Mouse (Mus musculus): ENCODE results near the gene Litaf.

The Litaf gene

GRCm38 (mm10) chr16:11066833-11067191, 855 bp upstream of the Litaf start:
- in situ Hi-C loops (cut with MboI, MseI), result no loop called here

GRCm38 (mm10) chr16:11065431-11065830, 526 bp downstream of the Litaf start:
- in situ Hi-C loops (cut with MboI, MseI), result no loop called here

- in situ Hi-C loops (cut with MboI, MseI), result no loop called here
Measured at GRCm38 (mm10) chr16:11064742-11065141, 1.2 kb downstream of the Litaf start.

GRCm38 (mm10) chr16:11064341-11064740, 1.6 kb downstream of the Litaf start:
- in situ Hi-C loops (cut with MboI, MseI), result no loop called here

- in situ Hi-C loops (cut with MboI, MseI), result no loop called here
Measured at GRCm38 (mm10) chr16:11062794-11063721, 2.9 kb downstream of the Litaf start.

GRCm38 (mm10) chr16:11060645-11061044, 5.3 kb downstream of the Litaf start, which contains the start of gene Snn:
Snn (plus strand) TSS chr16:11060945.
- in situ Hi-C loops (cut with MboI, MseI), result no loop called here

- in situ Hi-C loops (cut with MboI, MseI), result no loop called here
Measured at GRCm38 (mm10) chr16:11055916-11056315, 10.0 kb downstream of the Litaf start.

GRCm38 (mm10) chr16:11054871-11055270, 11.1 kb downstream of the Litaf start:
- in situ Hi-C loops (cut with MboI, MseI), result no loop called here

GRCm38 (mm10) chr16:11054409-11054808, 11.5 kb downstream of the Litaf start:
- in situ Hi-C loops (cut with MboI, MseI), result no loop called here

- in situ Hi-C loops (cut with MboI, MseI), result no loop called here
Measured at GRCm38 (mm10) chr16:11051134-11051533, 14.8 kb downstream of the Litaf start.

GRCm38 (mm10) chr16:11050226-11050625, 15.7 kb downstream of the Litaf start:
- in situ Hi-C loops (cut with MboI, MseI), result no loop called here

- in situ Hi-C loops (cut with MboI, MseI), result no loop called here
Measured at GRCm38 (mm10) chr16:11047130-11047529, 18.8 kb downstream of the Litaf start.

GRCm38 (mm10) chr16:11046437-11046836, 19.5 kb downstream of the Litaf start:
- in situ Hi-C loops (cut with MboI, MseI), result no loop called here

- in situ Hi-C loops (cut with MboI, MseI), result no loop called here
Measured at GRCm38 (mm10) chr16:11043239-11043638, 22.7 kb downstream of the Litaf start.

GRCm38 (mm10) chr16:11040603-11041002, 25.4 kb downstream of the Litaf start:
- in situ Hi-C loops (cut with MboI, MseI), result no loop called here

- in situ Hi-C loops (cut with MboI, MseI), result no loop called here
Measured at GRCm38 (mm10) chr16:11035790-11036431, 30.0 kb downstream of the Litaf start.

GRCm38 (mm10) chr16:11035273-11035672, 30.7 kb downstream of the Litaf start:
- in situ Hi-C loops (cut with MboI, MseI), result no loop called here

- in situ Hi-C loops (cut with MboI, MseI), result loop anchor here (5.0 kb wide), 1 partner anchor 157 kb away; no protein-coding TSS in a partner anchor
Measured at GRCm38 (mm10) chr16:11034193-11034803, 31.7 kb downstream of the Litaf start.

- in situ Hi-C loops (cut with MboI, MseI), result loop anchor here (5.0 kb wide), 1 partner anchor 154 kb away; no protein-coding TSS in a partner anchor
Measured at GRCm38 (mm10) chr16:11031320-11031719, 34.6 kb downstream of the Litaf start.

GRCm38 (mm10) chr16:11030844-11031243, 35.1 kb downstream of the Litaf start:
- in situ Hi-C loops (cut with MboI, MseI), result loop anchor here (5.0 kb wide), 1 partner anchor 154 kb away; no protein-coding TSS in a partner anchor

GRCm38 (mm10) chr16:11028206-11028605, 37.8 kb downstream of the Litaf start:
- in situ Hi-C loops (cut with MboI, MseI), result no loop called here

- in situ Hi-C loops (cut with MboI, MseI), result no loop called here
Measured at GRCm38 (mm10) chr16:11024841-11025240, 41.1 kb downstream of the Litaf start.
